Mouse (Mus musculus): ENCODE data around the gene Pcif1.

DNA sequence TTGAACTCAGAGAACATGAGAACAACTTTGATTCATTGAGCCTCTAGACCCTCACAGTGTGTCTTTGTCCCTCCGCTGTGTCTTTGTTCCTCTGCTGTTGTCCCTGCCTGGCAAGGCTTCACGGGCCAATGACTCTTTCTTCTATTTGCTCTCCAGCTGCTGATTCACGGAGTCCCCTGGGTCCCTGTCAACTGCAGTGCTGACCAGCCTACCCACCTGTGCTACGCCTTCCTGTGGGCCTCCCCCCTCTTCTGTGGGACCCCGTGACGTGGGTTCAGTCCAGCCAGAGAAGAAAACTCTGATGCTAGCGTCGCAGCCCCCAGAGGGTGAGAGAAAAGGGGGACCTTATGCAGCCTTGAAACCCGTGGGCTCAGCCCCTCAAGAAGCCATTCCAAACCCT, 3.5 kb downstream of the Pcif1 start:
- TF ChIP-seq POLR2A (IDR thresholded peaks at IDR 0.05; ENCODE audit: insufficient read depth, low read depth, low read length) (no peak), CTCF (IDR thresholded peaks at IDR 0.05) (no peak), EP300 (IDR thresholded peaks at IDR 0.05; ENCODE audit: insufficient read depth, low read depth, low read length) (no peak)

All from heart, adult 2 months (tissue).